Mouse (Mus musculus) MEL-GATA-1-ER (cell line): ENCODE data around the gene Itsn2.
"Not testable (repeated sequence)": the region's sequence is repeated elsewhere in the genome, so short reads cannot be mapped to it uniquely, and the experiment has no call there.

Source experiments
- DNase-seq: peaks from one replicate; pipeline ENCODE4 v3.0.0-alpha.2; 2012; ENCODE audit warnings: low read depth; ENCODE audit errors: extremely low read depth

The Itsn2 gene

DNA sequence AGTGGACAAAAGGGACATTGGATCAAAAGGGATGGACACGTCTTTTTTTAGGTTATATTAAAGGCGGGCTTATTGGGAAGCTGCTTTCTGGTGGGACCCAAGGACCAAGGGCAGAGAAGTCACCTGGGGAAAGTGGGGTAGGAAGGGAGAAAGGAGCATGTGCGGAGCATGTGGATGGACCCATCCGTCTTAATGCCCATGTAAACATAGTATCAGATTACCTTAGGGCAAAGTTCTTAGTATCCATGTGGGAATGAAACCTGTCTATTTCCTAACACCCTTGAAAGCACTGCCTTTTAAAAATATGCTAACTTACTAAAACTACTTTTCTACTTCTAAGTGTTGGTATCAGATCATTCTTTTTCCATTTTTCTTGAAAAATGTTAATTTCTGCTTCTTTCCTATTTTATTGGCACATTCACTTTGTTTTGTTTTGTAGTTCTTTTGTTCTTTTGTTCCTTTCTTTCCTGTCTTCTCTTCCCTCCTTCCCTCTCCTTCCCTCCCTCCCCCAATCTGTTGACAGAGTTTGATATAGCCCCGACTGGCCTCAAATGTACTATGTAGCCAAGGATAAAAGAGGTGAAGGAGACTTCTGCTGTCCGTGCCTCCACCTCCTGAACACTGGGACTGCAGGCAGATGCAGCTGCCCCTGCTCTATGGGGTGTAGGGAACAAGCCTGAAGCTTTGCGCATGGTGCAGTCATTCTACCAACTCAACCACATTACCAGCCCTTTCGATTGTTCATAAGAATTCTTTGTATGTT is 6.4 kb downstream of the Itsn2 start:
- no peak for DNase-seq

DNA sequence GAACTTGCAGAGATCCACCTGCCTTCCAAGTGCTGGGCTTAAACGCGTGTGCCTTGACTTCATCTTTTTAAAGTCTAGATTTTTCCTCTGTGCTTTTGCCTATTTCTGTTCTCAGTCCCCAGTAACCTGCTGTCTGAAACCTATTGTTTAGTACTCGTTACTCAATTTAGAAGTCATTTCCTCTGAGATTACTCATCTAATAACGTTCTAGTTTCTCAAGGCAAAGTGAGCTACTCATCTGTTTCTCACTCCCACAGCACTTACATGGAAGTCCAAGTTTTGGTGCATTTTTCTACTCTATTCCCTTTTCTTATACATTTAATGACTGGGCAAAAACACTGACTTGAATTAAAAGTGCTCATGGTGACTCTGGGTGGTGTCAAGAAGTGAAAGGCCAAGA is 7.3 kb downstream of the Itsn2 start:
- DNase-seq, result no peak

GRCm38 (mm10) chr12:4606625-4607024 is 14.2 kb downstream of the Itsn2 start:
- DNase-seq, result no peak

GRCm38 (mm10) chr12:4614722-4615121 is 22.3 kb downstream of the Itsn2 start:
- DNase-seq, result no peak

DNA sequence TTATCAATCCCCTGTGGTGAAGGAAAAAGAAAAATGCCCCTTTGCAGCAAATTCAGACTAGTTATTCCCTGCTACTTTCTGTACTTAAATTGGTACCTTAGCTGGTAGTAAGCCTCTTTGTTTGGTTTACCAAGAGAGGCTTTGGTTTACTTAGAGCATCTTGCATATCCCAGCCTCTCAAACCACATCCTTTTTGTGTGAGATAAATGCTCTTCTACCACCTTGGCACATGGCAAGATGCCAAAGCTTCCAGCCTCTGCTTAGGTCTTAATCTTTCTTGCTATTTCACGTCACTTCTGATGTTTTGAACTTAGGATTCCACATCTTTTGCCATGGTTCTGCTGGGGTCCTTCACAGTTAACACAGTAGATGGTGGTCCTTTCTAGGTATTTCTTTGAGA is 31.8 kb downstream of the Itsn2 start:
- DNase-seq, result peak; percentile 24

DNA sequence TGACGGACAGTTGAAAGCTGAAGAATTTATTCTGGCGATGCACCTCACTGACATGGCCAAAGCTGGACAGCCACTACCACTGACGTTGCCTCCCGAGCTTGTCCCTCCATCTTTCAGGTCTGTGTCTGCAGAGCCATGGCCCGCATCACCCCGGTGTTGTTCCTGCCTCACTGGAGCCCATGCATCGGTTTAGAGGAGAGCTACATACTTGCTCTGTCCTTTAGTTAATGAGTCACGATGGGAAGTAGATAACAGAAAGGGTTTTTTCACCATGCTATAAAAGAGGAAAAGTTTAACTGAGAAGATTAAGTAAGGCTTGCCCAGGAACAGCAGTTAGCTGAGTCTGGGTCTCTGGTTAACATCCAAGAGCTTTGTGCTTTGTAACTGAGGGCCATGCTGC is 40.5 kb downstream of the Itsn2 start:
- no peak for DNase-seq

- no peak for DNase-seq
Measured at GRCm38 (mm10) chr12:4638438-4638837, 46.0 kb downstream of the Itsn2 start.

DNA sequence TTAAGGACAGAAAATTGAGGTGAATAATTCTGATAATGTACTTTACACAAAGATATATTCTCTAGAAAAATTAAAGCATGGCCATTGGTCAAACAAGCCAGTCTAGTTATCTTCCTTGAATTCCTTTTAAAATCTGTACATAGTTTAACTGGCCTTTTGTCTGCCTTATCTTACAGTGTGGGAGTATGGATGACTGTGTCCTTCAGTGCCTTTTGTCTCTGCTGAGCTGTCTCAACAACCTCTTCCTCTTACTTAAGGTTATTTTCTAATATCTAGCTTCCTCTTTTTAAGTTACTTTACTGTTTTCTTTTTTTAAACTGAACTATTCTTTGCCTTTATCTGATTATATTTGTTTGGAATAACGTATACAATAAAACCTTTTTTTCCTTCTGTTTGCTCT is 48.3 kb downstream of the Itsn2 start:
- DNase-seq, result peak; percentile 61

- DNase-seq, result no peak
Measured at GRCm38 (mm10) chr12:4656813-4657212, 64.4 kb downstream of the Itsn2 start.

DNA sequence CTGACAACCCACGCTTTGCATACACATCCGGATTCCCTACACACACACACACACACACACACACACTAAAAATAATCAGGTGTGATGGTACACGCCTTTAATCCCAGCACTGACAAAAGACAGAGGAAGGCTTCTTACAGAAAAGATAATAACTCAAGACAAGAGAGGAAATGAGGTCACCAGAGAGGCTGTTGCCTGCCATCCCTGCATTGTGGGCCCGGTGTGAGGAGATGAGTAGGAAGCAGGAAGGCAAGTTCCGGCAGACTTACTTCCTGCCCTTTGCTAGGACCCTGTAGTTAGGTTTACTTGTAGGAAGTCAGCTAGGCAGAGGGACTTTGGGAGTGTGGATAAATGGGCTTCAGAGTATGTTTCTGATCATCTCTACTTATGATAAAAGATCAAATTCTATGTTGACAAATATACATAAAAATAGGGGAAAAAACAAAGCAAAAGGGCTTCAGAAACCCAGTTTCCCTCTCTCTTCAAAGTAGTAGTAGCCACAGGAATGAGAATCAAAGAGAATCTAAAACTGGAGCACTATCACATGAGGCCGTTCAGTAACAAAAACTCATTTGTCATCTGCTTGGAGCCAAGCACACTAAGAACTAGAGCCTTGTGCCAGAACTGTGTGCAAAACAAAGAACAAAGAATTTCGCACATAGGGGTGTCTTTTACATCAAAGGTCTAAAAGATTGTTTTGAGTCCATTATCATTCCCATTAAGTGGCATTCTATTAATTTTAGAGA is 72.7 kb downstream of the Itsn2 start:
- no peak for DNase-seq

GRCm38 (mm10) chr12:4665675-4666037 is 73.2 kb downstream of the Itsn2 start:
- no peak for DNase-seq

GRCm38 (mm10) chr12:4676336-4676735 is 83.9 kb downstream of the Itsn2 start:
- DNase-seq, result no peak

DNA sequence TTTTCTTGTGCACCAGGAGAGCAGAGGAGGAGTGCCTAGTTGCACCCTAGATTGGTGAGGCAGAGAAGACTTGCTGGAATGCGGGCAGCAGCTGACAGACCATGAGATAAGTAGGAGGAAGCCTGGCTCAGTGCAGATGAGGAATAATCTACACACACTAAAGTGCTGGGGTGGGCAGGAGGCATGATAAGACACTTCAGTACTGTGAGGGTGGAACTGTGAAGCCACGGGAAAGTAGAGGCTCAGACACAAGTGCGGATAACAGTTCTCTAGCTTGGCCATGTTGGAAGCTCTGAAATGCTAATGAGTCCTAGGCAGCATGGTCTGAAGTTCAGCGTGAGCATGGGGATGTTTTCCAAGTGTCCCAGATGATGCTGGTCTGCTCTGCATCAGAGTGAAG is 87.5 kb downstream of the Itsn2 start:
- peak; percentile 94 for DNase-seq

DNA sequence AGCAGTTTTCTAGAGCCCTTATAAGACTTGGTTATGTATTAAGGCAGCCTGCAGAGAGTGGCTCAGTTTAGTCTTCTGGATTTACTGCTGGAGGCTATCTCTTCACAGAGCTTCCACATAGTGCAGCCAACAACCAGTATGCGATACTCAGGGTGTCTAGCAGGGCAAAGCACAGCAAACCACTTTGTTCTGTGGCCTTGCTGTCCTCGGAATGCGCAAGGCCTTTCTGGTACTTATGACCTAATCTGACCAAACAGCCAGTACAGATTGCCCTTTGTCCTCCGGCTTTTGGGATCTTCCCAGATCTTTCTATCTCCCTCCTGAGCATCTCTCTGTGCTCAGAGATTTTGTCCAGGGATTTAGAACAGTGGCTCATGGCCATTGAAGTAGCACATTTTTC is 93.0 kb downstream of the Itsn2 start:
- DNase-seq, result no peak

GRCm38 (mm10) chr12:4688386-4688785 is 95.9 kb downstream of the Itsn2 start:
- no peak for DNase-seq

GRCm38 (mm10) chr12:4689341-4689740 is 96.9 kb downstream of the Itsn2 start:
- DNase-seq, result no peak

- DNase-seq, result no peak
Measured at GRCm38 (mm10) chr12:4691193-4691592, 98.8 kb downstream of the Itsn2 start.

- no peak for DNase-seq
Measured at GRCm38 (mm10) chr12:4694534-4694933, 102.1 kb downstream of the Itsn2 start.

DNA sequence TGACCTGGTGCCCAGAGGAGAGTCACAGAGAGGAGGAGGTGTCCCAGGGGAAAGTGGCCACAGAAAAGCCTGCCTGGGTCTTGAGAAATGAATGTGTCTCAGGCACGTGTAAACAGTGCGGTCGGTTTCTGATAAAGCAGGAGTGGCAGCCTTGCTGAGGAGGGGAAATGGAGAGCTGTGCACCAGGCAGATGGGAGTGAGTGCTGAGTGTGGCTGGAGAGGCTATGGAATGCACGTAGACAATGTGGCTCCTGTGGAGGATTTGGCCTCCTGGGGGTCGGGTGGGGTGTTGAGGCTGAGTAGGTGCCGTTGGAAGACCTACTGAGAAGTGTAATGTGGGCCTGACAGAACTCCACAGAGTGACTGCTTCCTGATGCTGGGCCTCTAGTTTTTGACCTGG is 113.2 kb downstream of the Itsn2 start:
- not testable (repeated sequence) for DNase-seq

DNA sequence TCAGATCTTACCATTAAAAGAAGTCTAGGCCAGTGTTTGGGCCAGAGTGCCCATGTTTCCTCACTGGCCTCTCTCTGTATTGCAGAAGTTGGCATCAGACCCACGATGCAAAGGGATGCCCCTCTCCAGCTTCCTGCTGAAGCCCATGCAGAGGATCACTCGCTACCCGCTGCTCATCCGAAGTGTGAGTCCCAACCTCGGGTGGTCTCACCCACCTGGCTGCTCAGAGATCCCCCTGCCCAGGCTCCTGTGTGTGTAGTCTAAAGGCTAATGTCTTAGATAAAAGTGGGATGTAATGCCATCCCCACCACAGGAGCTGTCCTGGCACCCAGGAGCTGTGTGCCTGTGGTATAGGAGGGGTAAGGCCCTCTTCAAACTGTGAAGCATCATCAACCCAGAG is 113.7 kb downstream of the Itsn2 start:
- DNase-seq, result no peak

DNA sequence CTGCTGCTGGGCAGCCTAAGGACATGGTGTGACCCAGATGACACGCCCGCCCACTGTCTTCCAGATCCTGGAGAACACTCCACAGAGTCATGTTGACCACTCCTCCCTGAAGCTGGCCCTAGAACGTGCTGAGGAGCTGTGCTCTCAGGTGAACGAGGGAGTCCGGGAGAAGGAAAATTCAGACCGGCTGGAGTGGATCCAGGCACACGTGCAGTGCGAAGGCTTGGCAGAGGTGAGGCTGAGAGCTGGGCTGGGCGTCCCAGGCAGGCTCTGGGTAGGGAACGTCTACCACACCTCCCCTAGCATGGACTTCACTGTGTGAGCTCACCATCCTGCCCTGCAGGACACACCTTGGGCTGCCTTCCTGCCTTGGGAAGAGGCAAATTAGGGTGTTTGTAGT is 114.5 kb downstream of the Itsn2 start:
- DNase-seq, result no peak

DNA sequence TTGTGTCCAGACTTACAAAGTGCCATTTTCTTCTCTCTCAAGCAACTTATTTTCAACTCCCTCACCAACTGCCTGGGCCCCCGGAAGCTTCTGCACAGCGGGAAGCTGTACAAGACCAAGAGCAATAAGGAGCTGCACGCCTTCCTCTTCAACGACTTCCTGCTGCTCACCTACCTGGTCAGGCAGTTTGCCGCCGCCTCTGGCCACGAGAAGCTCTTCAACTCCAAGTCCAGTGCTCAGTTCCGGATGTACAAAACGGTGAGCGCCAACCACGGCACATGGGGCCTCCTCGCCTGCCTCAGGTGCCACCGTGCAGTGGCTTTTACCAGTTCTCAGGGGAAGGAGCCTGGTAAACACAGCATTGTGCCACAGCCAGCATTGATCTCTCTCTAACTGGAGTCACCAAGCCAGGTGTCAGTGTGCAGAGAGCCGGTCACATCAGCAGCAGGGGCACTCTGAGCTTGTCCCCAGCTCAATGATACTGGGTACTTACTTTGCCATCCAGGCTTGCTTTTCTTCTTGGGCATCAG is 115.1 kb downstream of the Itsn2 start:
- no peak for DNase-seq

DNA sequence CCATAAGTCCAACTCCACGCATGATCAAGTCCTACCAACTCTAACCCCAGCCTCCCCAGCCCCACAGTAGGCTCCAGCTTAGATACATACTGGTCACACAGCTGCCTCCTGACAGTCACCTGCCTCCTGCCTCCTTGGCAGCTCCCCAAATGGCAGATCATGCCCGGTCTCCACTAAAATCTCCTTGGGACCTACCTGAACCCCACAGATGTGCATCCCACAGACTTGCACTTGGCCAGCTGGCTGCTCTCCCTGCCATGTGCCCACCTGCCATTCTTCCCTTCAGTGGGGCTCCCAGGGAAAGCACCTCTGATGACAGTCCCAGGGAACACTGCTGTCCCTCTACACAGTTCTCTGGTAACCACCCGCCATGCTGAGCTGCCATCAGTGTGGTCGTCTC is 115.9 kb downstream of the Itsn2 start:
- no peak for DNase-seq
